ENCODE assay signal across 8 mouse cellular contexts in the genomic region with DNA sequence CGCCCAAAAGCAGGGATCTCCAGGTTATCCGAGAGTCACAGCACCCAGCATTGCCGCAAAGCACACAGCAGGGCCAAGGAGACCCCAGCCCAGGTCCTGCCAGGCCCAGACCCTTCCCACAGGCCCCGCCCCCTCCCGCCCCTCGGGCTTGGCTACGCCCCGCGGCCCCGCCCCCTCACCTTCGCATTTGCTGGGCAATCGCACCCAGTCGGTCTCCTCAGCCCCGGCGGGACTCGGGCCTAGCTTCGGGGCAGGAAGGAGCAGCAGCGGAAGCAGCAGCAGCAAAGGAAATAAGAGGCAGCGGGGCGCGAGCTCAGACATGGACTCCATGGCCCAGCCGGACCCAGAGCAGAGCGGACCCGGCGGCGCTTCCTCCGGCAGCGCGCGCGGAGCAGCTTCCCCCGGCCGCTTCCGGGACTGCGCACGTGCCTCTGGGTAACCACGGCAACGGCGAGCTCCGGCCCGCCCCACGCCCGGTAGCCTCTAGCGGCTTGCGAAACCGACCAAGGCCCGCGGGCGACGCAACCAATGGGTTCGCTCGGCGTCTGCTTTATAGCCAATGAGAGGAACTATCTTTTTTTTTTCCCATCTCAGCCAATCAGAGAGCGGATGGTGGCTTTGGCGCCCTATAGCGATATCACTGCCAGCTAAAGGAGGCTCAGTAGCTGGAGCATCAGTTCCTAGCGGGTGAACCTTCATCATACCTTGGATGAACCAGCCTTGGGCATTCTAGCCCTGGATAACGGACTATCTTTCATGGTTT. TPM values are rescaled to one million over a fixed set of nuclear protein-coding genes. Genes with fewer than 3 reads are reported as not detected.
DNase-seq lines count a peak whose midpoint lies in the region; ATAC-seq and TF ChIP-seq lines count a peak whose summit lies in the region.

Gene Cnpy3 (minus strand): TSS at position 421 of the 763 bp plus-strand sequence.

- H3K27ac ChIP-seq in forebrain, embryonic 10.5 days: peak within 1 kb of the TSS; percentile 90
- peak within 1 kb of the TSS; percentile 91 for H3K27ac ChIP-seq in heart, embryonic 15.5 days
- H3K27ac ChIP-seq in liver, embryonic 14.5 days: peak within 1 kb of the TSS; percentile 60
- H3K27ac ChIP-seq in neural tube, embryonic 11.5 days (ENCODE audit: low read depth, low read length): peak within 1 kb of the TSS; percentile 75
- H3K27ac ChIP-seq in stomach, postnatal 0 days (replicated peaks): peak within 1 kb of the TSS; percentile 95

- no peaks in the 10 kb centered on the region for H3K27me3 ChIP-seq in forebrain, embryonic 10.5 days (ENCODE audit: poor library complexity, severe bottlenecking)
- no peaks in the 10 kb centered on the region for H3K27me3 ChIP-seq in heart, embryonic 15.5 days
- H3K27me3 ChIP-seq in liver, embryonic 14.5 days (ENCODE audit: control insufficient read depth, insufficient read depth, low read length): no peaks in the 10 kb centered on the region
- H3K27me3 ChIP-seq in neural tube, embryonic 11.5 days (ENCODE audit: control insufficient read depth, insufficient read depth, low read length): no peaks in the 10 kb centered on the region
- no peaks in the 10 kb centered on the region for H3K27me3 ChIP-seq in stomach, postnatal 0 days (ENCODE audit: control insufficient read depth, insufficient read depth, low read length)

- peak; percentile 96 for ATAC-seq in CD4-positive, CD25-positive, alpha-beta regulatory T cell, adult 4 months
- peak; percentile 98 for ATAC-seq in heart, embryonic 15.5 days (replicated peaks; ENCODE audit: insufficient number of reproducible peaks, insufficient read depth, low FRiP score, low read depth)
- ATAC-seq in liver, embryonic 14.5 days (ENCODE audit: insufficient read depth): peak; percentile 100
- ATAC-seq in neural tube, embryonic 11.5 days (ENCODE audit: insufficient read depth, low FRiP score, low TSS enrichment): peak; percentile 98
- peak; percentile 99 for ATAC-seq in stomach, postnatal 0 days (ENCODE audit: low FRiP score, low TSS enrichment)

- under 1% methylated on average over 58 of the region's 58 CpGs for WGBS in forebrain, embryonic 10.5 days
- under 1% methylated on average over 58 of the region's 58 CpGs for WGBS in heart, embryonic 15.5 days
- WGBS in liver, embryonic 14.5 days (ENCODE audit: insufficient replicate concordance): under 1% methylated on average over 58 of the region's 58 CpGs
- WGBS in neural tube, embryonic 11.5 days: under 1% methylated on average over 54 of the region's 58 CpGs
- WGBS in stomach, postnatal 0 days: under 1% methylated on average over 53 of the region's 58 CpGs

- 0 out of 2 replicates have a peak, but pooled peaks have one; percentile 28 for TF ChIP-seq EP300 in liver, embryonic 14.5 days (IDR thresholded peaks at IDR 0.05; ENCODE audit: low read depth)
- TF ChIP-seq EP300 in stomach, postnatal 0 days (optimal IDR thresholded peaks at IDR 0.05): peak; percentile 79

- peak within 1 kb of the TSS; percentile 79 for H3K4me2 ChIP-seq in heart, embryonic 15.5 days
- peak within 1 kb of the TSS; percentile 79 for H3K4me2 ChIP-seq in liver, embryonic 14.5 days (ENCODE audit: low read depth)
- peak within 1 kb of the TSS; percentile 79 for H3K4me2 ChIP-seq in neural tube, embryonic 11.5 days (ENCODE audit: low read depth)
- H3K4me2 ChIP-seq in stomach, postnatal 0 days (replicated peaks; ENCODE audit: low read depth): peak within 1 kb of the TSS; percentile 61

- peak within 1 kb of the TSS; percentile 68 for H3K9ac ChIP-seq in heart, embryonic 15.5 days
- H3K9ac ChIP-seq in liver, embryonic 14.5 days (replicated peaks): peak within 1 kb of the TSS; percentile 76
- H3K9ac ChIP-seq in neural tube, embryonic 11.5 days (ENCODE audit: low read length): peak within 1 kb of the TSS; percentile 68
- peak within 1 kb of the TSS; percentile 79 for H3K9ac ChIP-seq in stomach, postnatal 0 days (ENCODE audit: low read length)

- peaks cover 26% of the 10 kb centered on the region for H3K36me3 ChIP-seq in forebrain, embryonic 10.5 days (replicated peaks)
- H3K36me3 ChIP-seq in heart, embryonic 15.5 days: no peaks in the 10 kb centered on the region
- H3K36me3 ChIP-seq in liver, embryonic 14.5 days (replicated peaks; ENCODE audit: control insufficient read depth, insufficient read depth, low read depth): peaks cover under 1% of the 10 kb centered on the region; the same call in 1 of the 2 replicates
- peaks cover 4% of the 10 kb centered on the region for H3K36me3 ChIP-seq in neural tube, embryonic 11.5 days (ENCODE audit: control insufficient read depth, insufficient read depth, low read length)
- no peaks in the 10 kb centered on the region for H3K36me3 ChIP-seq in stomach, postnatal 0 days (ENCODE audit: control insufficient read depth, insufficient read depth, low read length)

- H3K9me3 ChIP-seq in forebrain, embryonic 10.5 days: peaks cover 3% of the 10 kb centered on the region; the same call in 1 of the 2 replicates
- H3K9me3 ChIP-seq in heart, embryonic 15.5 days (replicated peaks): no peaks in the 10 kb centered on the region
- no peaks in the 10 kb centered on the region for H3K9me3 ChIP-seq in liver, embryonic 14.5 days (ENCODE audit: control insufficient read depth, low read length)
- no peaks in the 10 kb centered on the region for H3K9me3 ChIP-seq in neural tube, embryonic 11.5 days (ENCODE audit: control insufficient read depth, low read length)
- no peaks in the 10 kb centered on the region for H3K9me3 ChIP-seq in stomach, postnatal 0 days (ENCODE audit: control insufficient read depth, low read length)

- DNase-seq in c-Kit-negative CD71-positive TER-119-positive erythroid progenitor cells, embryonic 14.5 days (ENCODE audit: low read depth, low spot score): peak; percentile 91
- peak; percentile 99 for DNase-seq in forebrain, embryonic 10.5 days (ENCODE audit: extremely low spot score, low spot score)
- DNase-seq in kidney, postnatal 25 days: peak; percentile 98 to 100
- peak; percentile 95 to 96 (median 96) for DNase-seq in liver, embryonic 14.5 days (ENCODE audit: low read depth in 3 of 3, low spot score in 3 of 3)
- peak; percentile 99 for DNase-seq in neural tube, embryonic 11.5 days (ENCODE audit: low spot score)
- DNase-seq in stomach, postnatal 0 days (ENCODE audit: low spot score): peak; percentile 99

- H3K4me3 ChIP-seq in forebrain, embryonic 10.5 days: peak within 1 kb of the TSS; percentile 67
- H3K4me3 ChIP-seq in heart, embryonic 15.5 days: peak within 1 kb of the TSS; percentile 82
- peak within 1 kb of the TSS; percentile 73 to 86 for H3K4me3 ChIP-seq in liver, embryonic 14.5 days (ENCODE audit: insufficient read depth in 1 of 2, low read depth in 2 of 2, low read length in 2 of 2)
- peak within 1 kb of the TSS; percentile 64 for H3K4me3 ChIP-seq in neural tube, embryonic 11.5 days (ENCODE audit: low read depth, low read length)
- H3K4me3 ChIP-seq in stomach, postnatal 0 days (ENCODE audit: low read depth, low read length): peak within 1 kb of the TSS; percentile 80

- peaks cover 32% of the 10 kb centered on the region for H3K4me1 ChIP-seq in forebrain, embryonic 10.5 days
- H3K4me1 ChIP-seq in heart, embryonic 15.5 days (replicated peaks): peaks cover 12% of the 10 kb centered on the region
- H3K4me1 ChIP-seq in liver, embryonic 14.5 days (replicated peaks; ENCODE audit: control insufficient read depth in 2 of 2, insufficient read depth in 2 of 2, low read length in 1 of 2): peaks cover 9 to 12% of the 10 kb centered on the region in 2 experiments
- peaks cover 7% of the 10 kb centered on the region; the same call in 1 of the 2 replicates for H3K4me1 ChIP-seq in neural tube, embryonic 11.5 days (ENCODE audit: control insufficient read depth, insufficient read depth, low read length)
- H3K4me1 ChIP-seq in stomach, postnatal 0 days (replicated peaks; ENCODE audit: control insufficient read depth, insufficient read depth): peaks cover 3% of the 10 kb centered on the region

- TF ChIP-seq CTCF in liver, embryonic 14.5 days (IDR thresholded peaks at IDR 0.05; ENCODE audit: low read depth): no peak
- no peak for TF ChIP-seq CTCF in stomach, postnatal 0 days (IDR thresholded peaks at IDR 0.05; ENCODE audit: low read depth)

RNA-seq across cellular contexts. Expression of gene Cnpy3, which starts in this region (rescaled TPM):
- polyA plus RNA-seq in CD4-positive, CD25-positive, alpha-beta regulatory T cell, adult 4 months (2017; shearing (Covaris generic)): 10 to 100 TPM; 24.4 to 25.5 TPM
- 71.8 and 71.9 TPM in 2 replicates for polyA plus RNA-seq in forebrain, embryonic 10.5 days (2016; fragmentation: Nextera tagmentation; extraction: Ambion mirVana)
- polyA plus RNA-seq in heart, embryonic 15.5 days (2015; fragmentation: Nextera tagmentation; extraction: Ambion mirVana): 43.1 and 55.5 TPM in 2 replicates
- 15.0 and 18.0 TPM in 2 replicates for polyA plus RNA-seq in liver, embryonic 14.5 days (2012; rRNA removed)
- 17.7 and 20.7 TPM in 2 replicates for polyA plus RNA-seq in liver, embryonic 14.5 days (2014; fragmentation: Nextera tagmentation; extraction: Ambion mirVana)
- polyA plus RNA-seq in neural tube, embryonic 11.5 days (2014; fragmentation: Nextera tagmentation; extraction: Ambion mirVana): 53.1 and 54.9 TPM in 2 replicates
- 39.0 and 39.9 TPM in 2 replicates for polyA plus RNA-seq in stomach, postnatal 0 days (2015; fragmentation: Nextera tagmentation; extraction: Ambion mirVana)

Comparison
In these comparisons a context has a peak if more than half of its experiments do, and no peak if none do; other contexts are left out.
1. Peak in every context shown above with its lines: DNase-seq, ATAC-seq, H3K4me3 ChIP-seq and H3K27ac ChIP-seq.